Mouse (Mus musculus) liver (tissue): ENCODE data around the gene Myl12a.

ENCODE experiments used
- DNase-seq: peaks from one replicate; pipeline ENCODE4 v3.0.0-alpha.2; 2020; ENCODE audit warnings: mixed read lengths

Gene Myl12a

GRCm38 (mm10) chr17:71010646-71011242 lies 8.1 kb upstream of the Myl12a start:
- peak; percentile 54 for DNase-seq

- no peak for DNase-seq
Measured at GRCm38 (mm10) chr17:71009751-71010150, 7.1 kb upstream of the Myl12a start.

- DNase-seq = no peak
Measured at GRCm38 (mm10) chr17:71008676-71009075, 6.0 kb upstream of the Myl12a start.

- DNase-seq = no peak
Measured at GRCm38 (mm10) chr17:71006976-71007375, 4.3 kb upstream of the Myl12a start.

GRCm38 (mm10) chr17:71004186-71004960 lies 1.7 kb upstream of the Myl12a start:
- peak; percentile 16 for DNase-seq

- DNase-seq = no peak
Measured at GRCm38 (mm10) chr17:71003721-71004120, 1.0 kb upstream of the Myl12a start.

GRCm38 (mm10) chr17:71003112-71003511 lies 434 bp upstream of the Myl12a start:
- DNase-seq = no peak

- peak; percentile 98 for DNase-seq
Measured at GRCm38 (mm10) chr17:71002081-71002743, 466 bp downstream of the Myl12a start, which contains the start of gene Myom1. Gene Myom1, plus strand, starts transcription at chr17:71002633.

- DNase-seq = peak; percentile 72
Measured at GRCm38 (mm10) chr17:71001699-71002080, 988 bp downstream of the Myl12a start.

GRCm38 (mm10) chr17:71001067-71001466 lies 1.6 kb downstream of the Myl12a start:
- no peak for DNase-seq

- no peak for DNase-seq
Measured at GRCm38 (mm10) chr17:71000255-71000654, 2.4 kb downstream of the Myl12a start.

GRCm38 (mm10) chr17:70999187-70999586 lies 3.5 kb downstream of the Myl12a start:
- no peak for DNase-seq

GRCm38 (mm10) chr17:70998400-70998975 lies 4.2 kb downstream of the Myl12a start:
- no peak for DNase-seq

GRCm38 (mm10) chr17:70997836-70998235 lies 4.8 kb downstream of the Myl12a start:
- DNase-seq = no peak

- no peak for DNase-seq
Measured at GRCm38 (mm10) chr17:70995551-70995950, 7.1 kb downstream of the Myl12a start.

GRCm38 (mm10) chr17:70994671-70995070 lies 8.0 kb downstream of the Myl12a start:
- no peak for DNase-seq

- DNase-seq = no peak
Measured at GRCm38 (mm10) chr17:70993385-70993807, 9.3 kb downstream of the Myl12a start.

GRCm38 (mm10) chr17:70992662-70993061 lies 10.0 kb downstream of the Myl12a start:
- no peak for DNase-seq

- DNase-seq = peak; percentile 50
Measured at GRCm38 (mm10) chr17:70991706-70992625, 10.7 kb downstream of the Myl12a start.

GRCm38 (mm10) chr17:70990403-70991303 lies 12.0 kb downstream of the Myl12a start:
- peak; percentile 88 for DNase-seq

GRCm38 (mm10) chr17:70989991-70990390 lies 12.7 kb downstream of the Myl12a start:
- peak; percentile 45 for DNase-seq
